Mouse (Mus musculus) activated CD4-positive, CD25-positive, alpha-beta regulatory T cell, adult 9 weeks (primary cell): ENCODE data around the gene Slc9a2. TPM values are rescaled to one million over a fixed set of nuclear protein-coding genes. Genes with fewer than 3 reads are reported as not detected.

Source experiments
- polyA plus RNA-seq: library from polyadenylated mRNA; unstranded; fragments of 100-300 nt; shearing (Covaris generic); gene quantifications from one replicate; pipeline ENCODE4 v1.2.1, GENCODE M21; 2017

The Slc9a2 gene
- not detected for polyA plus RNA-seq

GRCm38 (mm10) chr1:40680067-40680867, at the start of gene Slc9a2:
Gene Slc9a2, plus strand, starts transcription at chr1:40680574.

GRCm38 (mm10) chr1:40790324-40791141, 110.2 kb downstream of the Slc9a2 start, which contains the start of gene Mfsd9:
Gene Mfsd9, minus strand, starts transcription at chr1:40790687.

GRCm38 (mm10) chr1:40805351-40805750, 125.0 kb downstream of the Slc9a2 start, which contains the start of gene Tmem182:
Gene Tmem182, plus strand, starts transcription at chr1:40805601.

Other genes with a start within 250 kb of the Slc9a2 start
- 35.1 TPM for gene Il18r1, start 215.0 kb upstream of the Slc9a2 start, polyA plus RNA-seq
- 10.5 TPM for gene Il18rap, start 165.2 kb upstream of the Slc9a2 start, polyA plus RNA-seq
- not detected for gene Slc9a4, start 100.5 kb upstream of the Slc9a2 start, polyA plus RNA-seq
- gene Mfsd9, start 110.1 kb downstream of the Slc9a2 start, polyA plus RNA-seq = 3.0 TPM
- not detected for gene Tmem182, start 125.0 kb downstream of the Slc9a2 start, polyA plus RNA-seq